Mouse (Mus musculus): ENCODE measurements around the gene Dynlt1b. TPM values are rescaled to one million over a fixed set of nuclear protein-coding genes. Genes with fewer than 3 reads are reported as not detected.
A peak's percentile ranks its signal among the peaks of the same experiment; 100 is the strongest.
"Not testable (repeated sequence)": the region's sequence is repeated elsewhere in the genome, so short reads cannot be mapped to it uniquely, and the experiment has no call there.

The Dynlt1b gene
- polyA plus RNA-seq, 1 experiment = 38.4 TPM

DNA sequence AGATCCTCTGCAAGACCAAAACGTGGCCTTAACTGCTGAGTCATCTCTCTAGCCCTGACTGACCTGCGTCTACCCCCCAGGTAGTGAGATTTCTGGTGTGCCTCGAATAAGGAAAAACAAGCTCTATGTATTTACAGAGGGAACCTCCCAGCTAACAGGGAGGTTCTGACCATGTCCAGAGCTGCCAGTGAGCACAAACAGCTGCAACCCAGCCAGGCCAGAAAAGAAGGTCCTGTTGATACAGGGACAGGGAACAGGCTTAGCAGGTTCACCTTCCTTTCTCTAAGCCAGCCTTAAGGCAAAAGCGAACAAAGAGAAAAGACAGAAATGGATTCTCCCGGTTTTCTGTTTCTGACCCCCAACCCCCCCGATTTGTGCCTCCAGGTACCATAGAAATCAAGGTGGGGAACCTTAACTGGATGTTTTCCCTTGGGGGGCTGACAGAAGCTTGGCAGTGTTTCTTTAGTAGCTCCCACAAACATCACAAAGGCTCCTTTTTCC, 19.1 kb upstream of the Dynlt1b start:
- H3K4me3 ChIP-seq (ENCODE audit: insufficient read depth, low read depth, low read length); H3K4me1 ChIP-seq (ENCODE audit: control insufficient read depth, insufficient read depth, insufficient read length, low read length); H3K27ac ChIP-seq (replicated peaks; ENCODE audit: low read depth, low read length): not testable (repeated sequence)

DNA sequence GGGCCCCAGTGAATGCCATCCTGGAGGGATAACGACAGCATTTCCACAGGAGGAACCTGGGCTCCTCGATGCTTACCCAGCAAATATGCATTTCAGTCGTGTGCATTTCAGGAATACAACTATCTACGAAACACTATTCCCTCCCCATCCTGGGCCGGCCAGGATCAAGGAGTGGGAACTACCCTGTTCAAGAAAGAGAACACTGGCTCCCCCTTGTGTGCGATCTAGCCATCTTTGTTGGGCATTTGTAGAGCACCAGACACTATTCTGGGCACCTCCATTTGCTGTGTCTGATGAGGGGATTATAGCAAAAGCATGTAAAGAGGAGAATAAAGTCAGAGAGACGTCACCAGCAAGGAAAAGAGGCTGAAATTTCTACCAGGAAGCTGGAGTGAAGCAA, 12.8 kb upstream of the Dynlt1b start:
- H3K27ac ChIP-seq (replicated peaks; ENCODE audit: low read depth, low read length); H3K4me3 ChIP-seq (ENCODE audit: insufficient read depth, low read depth, low read length); H3K4me1 ChIP-seq (ENCODE audit: control insufficient read depth, insufficient read depth, insufficient read length, low read length): not testable (repeated sequence)

DNA sequence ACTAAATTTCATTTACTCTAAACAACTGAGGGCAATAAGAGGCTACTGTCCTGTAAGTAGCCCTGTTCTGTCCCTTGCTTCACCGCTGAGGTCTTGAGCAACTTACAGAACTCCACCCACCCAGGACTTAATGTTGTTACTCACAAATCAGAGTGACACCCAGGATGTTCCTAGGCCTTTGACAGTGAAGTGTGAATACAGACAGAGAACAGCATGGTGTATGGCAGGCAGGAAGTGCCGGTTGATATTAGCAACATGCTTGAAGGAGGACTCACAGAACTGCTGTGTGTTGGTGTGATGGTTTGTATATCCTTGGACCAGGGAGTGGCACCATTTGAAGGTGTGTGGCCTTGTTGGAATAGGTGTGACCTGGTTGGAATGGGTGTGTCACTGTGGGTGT, 9.4 kb upstream of the Dynlt1b start:
- not testable (repeated sequence) for H3K4me1 ChIP-seq (ENCODE audit: control insufficient read depth, insufficient read depth, insufficient read length, low read length); H3K4me3 ChIP-seq (ENCODE audit: insufficient read depth, low read depth, low read length); H3K27ac ChIP-seq (replicated peaks; ENCODE audit: low read depth, low read length)

DNA sequence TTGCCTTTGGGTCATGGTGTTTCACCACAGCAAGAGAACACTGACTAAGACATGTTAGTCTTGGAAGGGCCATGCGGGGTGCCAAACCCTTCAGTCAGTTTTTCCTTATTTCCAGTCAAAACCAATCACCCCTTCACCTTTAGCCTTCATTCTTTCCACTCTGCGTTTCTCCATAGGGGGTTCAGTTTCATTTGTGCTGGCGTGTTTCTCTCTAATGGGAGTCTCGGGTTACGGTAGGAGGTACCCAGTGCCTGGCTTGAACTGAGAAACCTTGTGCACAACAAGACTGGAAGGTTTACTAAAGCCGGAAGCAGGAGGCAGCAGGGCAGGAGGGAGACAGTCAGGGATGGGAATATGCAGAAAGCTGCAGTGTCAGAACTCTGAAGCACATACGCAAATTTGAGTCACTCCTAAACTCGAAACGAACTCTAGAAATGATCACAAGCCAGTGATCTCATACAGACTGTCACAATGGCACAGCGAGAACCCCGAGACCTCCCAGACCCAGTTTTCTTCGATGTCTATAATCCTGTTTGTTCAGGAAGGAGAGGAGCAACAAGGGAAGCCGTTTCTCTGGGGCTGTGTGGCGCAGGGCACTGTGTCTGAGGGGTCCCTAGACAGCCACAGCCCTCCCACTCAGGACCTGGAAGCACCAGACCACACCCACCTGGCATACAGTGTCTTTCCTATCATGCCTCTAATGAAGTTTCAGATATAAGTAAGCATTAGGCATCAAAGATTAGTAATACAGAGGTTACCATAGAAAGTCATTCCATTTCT, 8.2 kb upstream of the Dynlt1b start:
- not testable (repeated sequence) for H3K27ac ChIP-seq (replicated peaks; ENCODE audit: low read depth, low read length); H3K4me3 ChIP-seq (ENCODE audit: insufficient read depth, low read depth, low read length); H3K4me1 ChIP-seq (ENCODE audit: control insufficient read depth, insufficient read depth, insufficient read length, low read length)

- not testable (repeated sequence) for H3K27ac ChIP-seq (replicated peaks; ENCODE audit: low read depth, low read length); H3K4me1 ChIP-seq (ENCODE audit: control insufficient read depth, insufficient read depth, insufficient read length, low read length)
These were observed 7.5 kb upstream of the Dynlt1b start for GRCm38 (mm10) chr17:6422370-6422769.

DNA sequence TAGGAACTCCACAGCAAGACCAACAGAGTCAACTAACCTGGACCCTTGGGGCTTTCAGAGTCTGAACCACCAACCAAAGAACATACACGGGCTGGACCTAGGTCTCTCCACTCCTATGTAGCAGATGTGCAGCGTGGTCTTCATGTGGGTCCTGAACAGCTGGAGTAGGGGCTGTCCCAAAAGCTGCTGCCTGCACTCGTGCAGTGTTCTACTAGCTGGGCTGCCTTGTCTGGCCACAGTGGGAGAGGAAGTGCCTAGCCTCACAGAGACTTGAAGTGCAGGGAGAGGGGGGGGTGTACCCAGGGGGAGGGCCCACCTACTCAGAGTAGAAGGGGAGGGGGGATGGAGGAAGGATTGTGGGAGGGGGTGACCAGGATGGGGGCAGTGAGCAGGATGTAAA, 7.1 kb upstream of the Dynlt1b start:
- H3K4me1 ChIP-seq (ENCODE audit: control insufficient read depth, insufficient read depth, insufficient read length, low read length); H3K27ac ChIP-seq (replicated peaks; ENCODE audit: low read depth, low read length); H3K4me3 ChIP-seq (ENCODE audit: insufficient read depth, low read depth, low read length): not testable (repeated sequence)

More at GRCm38 (mm10) chr17:6422370-6422769, 7.5 kb upstream of the Dynlt1b start:
- not testable (repeated sequence) for H3K4me3 ChIP-seq (ENCODE audit: insufficient read depth, low read depth, low read length)

- H3K4me1 ChIP-seq (ENCODE audit: control insufficient read depth, insufficient read depth, insufficient read length, low read length); H3K4me3 ChIP-seq (ENCODE audit: insufficient read depth, low read depth, low read length); H3K27ac ChIP-seq (replicated peaks; ENCODE audit: low read depth, low read length): not testable (repeated sequence)
These were observed 5.5 kb upstream of the Dynlt1b start for GRCm38 (mm10) chr17:6424294-6424980.

DNA sequence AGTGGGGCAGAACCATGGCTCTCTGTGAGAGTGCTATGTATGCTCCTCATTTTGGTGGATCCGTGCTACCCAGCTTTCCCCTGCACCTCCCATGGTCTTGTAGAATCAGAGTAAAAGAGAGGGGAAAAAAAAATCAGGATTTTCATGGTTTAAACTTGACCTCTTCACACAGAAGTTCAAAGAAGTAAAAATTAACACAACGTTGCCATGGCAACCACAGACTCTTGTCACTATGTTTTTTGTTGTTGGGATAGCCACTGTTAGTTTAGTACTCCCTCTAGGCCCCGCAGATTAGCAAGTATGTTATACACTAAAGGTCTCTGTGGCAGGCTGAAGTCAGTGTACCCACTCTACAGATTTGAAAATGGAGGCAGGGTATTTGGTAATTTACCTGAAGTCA, 4.6 kb upstream of the Dynlt1b start:
- not testable (repeated sequence) for H3K27ac ChIP-seq (replicated peaks; ENCODE audit: low read depth, low read length); H3K4me1 ChIP-seq (ENCODE audit: control insufficient read depth, insufficient read depth, insufficient read length, low read length); H3K4me3 ChIP-seq (ENCODE audit: insufficient read depth, low read depth, low read length)

DNA sequence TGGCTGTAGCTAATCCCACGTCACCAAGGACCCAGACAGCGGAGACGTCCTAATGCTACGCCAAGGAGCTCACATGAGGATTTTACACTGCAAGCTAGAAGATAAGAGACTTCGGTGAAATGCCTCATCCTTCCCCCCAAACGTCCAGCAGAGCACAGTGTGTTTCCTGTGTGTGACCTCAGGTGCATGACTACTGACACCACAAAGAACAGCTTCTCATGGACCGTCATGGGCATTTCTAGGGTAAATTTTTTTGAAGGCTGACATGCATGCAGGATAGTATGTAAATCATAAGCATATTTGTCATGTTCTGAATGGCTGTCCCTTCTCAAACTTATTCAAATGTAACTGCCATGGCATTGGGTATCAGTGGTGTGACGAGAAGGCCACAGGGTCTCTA, 3.0 kb upstream of the Dynlt1b start:
- H3K4me3 ChIP-seq (ENCODE audit: insufficient read depth, low read depth, low read length); H3K4me1 ChIP-seq (ENCODE audit: control insufficient read depth, insufficient read depth, insufficient read length, low read length); H3K27ac ChIP-seq (replicated peaks; ENCODE audit: low read depth, low read length): not testable (repeated sequence)

- not testable (repeated sequence) for H3K4me1 ChIP-seq (ENCODE audit: control insufficient read depth, insufficient read depth, insufficient read length, low read length); H3K27ac ChIP-seq (replicated peaks; ENCODE audit: low read depth, low read length); H3K4me3 ChIP-seq (ENCODE audit: insufficient read depth, low read depth, low read length)
These were observed 986 bp upstream of the Dynlt1b start for GRCm38 (mm10) chr17:6428926-6429325.

- H3K4me1 ChIP-seq (ENCODE audit: control insufficient read depth, insufficient read depth, insufficient read length, low read length) = not testable (repeated sequence)
- Histone ChIP-seq H3K4me3 (ENCODE audit: insufficient read depth, low read depth, low read length) (peak overlapping the region; percentile 49), H3K27ac (replicated peaks; ENCODE audit: low read depth, low read length) (peak overlapping the region; percentile 63)
These were observed 594 bp downstream of the Dynlt1b start for GRCm38 (mm10) chr17:6430410-6431001.

DNA sequence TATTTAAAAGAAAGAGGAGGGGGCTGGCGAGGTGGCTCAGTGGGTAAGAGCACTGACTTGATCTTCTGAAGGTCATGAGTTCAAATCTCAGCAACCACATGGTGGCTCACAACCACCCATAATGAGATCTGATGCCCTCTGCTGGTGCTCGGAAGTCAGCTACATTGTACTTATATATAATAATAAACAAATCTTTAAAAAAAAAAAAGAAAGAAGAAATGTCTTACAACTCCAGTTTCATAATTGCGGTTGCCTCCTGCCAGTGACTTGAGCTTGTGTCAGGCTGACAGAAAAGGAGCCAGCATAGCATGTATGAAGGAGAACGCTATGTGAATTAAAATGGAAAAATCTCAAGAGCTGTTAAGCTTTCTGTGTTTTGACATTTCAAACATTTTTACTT, 2.5 kb downstream of the Dynlt1b start:
- not testable (repeated sequence) for H3K4me1 ChIP-seq (ENCODE audit: control insufficient read depth, insufficient read depth, insufficient read length, low read length); H3K27ac ChIP-seq (replicated peaks; ENCODE audit: low read depth, low read length); H3K4me3 ChIP-seq (ENCODE audit: insufficient read depth, low read depth, low read length)

DNA sequence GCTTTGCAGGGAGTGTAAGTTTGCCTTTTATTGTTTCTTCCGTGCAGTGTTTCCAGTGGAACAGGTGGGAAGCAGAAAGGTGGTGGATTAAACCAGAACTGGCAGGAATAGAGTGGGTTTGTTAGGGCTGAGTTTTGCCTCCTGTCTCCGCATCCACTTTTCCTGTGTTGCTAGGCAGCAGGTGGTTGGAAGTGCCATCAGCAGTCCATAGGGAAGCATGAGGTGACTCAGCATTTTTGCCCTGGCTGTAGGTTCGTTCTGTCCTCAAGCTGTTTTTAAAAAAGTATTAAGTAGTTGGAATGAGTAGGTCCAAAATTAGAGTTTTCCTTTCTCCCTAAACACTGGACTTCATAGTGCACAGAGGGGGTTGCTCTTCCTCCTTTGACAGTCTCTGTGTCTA, 3.8 kb downstream of the Dynlt1b start:
- H3K4me3 ChIP-seq (ENCODE audit: insufficient read depth, low read depth, low read length); H3K27ac ChIP-seq (replicated peaks; ENCODE audit: low read depth, low read length); H3K4me1 ChIP-seq (ENCODE audit: control insufficient read depth, insufficient read depth, insufficient read length, low read length): not testable (repeated sequence)

DNA sequence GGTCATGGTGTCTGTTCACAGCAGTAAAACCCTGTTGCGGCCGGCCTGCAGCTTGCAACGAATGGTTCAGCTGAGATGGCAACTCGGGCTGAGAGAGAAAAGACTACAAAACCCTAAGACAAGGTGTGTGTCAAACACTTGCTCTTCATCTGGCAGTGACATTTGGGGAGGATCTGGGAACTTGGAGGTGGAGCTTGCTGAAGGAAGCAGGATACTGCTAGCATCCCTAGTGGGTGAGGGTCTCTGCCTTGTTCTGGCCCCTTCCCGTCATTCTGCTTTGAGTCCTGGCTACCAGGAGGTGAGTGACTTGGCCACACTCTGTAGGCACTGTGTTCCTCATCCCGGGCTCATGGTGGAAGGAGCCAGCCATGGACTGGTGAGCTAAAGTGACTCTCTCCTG, 8.2 kb downstream of the Dynlt1b start:
- not testable (repeated sequence) for H3K4me1 ChIP-seq (ENCODE audit: control insufficient read depth, insufficient read depth, insufficient read length, low read length); H3K4me3 ChIP-seq (ENCODE audit: insufficient read depth, low read depth, low read length); H3K27ac ChIP-seq (replicated peaks; ENCODE audit: low read depth, low read length)

DNA sequence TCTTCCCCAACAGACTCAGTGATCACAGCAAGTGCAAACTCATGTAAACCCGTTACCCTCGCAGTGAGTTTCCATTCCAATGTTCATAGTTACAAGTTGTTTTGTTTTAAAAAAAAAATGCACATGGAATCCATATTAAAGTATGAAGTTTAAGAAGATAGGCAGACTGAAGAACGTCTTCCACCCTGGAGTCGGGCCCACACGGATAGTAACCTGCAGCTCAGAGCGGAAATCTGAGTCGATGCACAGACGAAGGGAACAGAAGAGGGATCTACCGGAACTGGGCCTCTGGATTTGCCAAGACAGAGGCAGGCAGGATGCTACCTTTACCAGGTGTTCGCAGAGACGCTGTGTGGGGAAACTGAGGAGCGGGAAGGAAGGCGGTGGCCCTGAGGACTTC, 10.0 kb downstream of the Dynlt1b start:
- H3K4me1 ChIP-seq (ENCODE audit: control insufficient read depth, insufficient read depth, insufficient read length, low read length) = not testable (repeated sequence)

More for the DNA sequence above, 10.0 kb downstream of the Dynlt1b start:
- H3K27ac ChIP-seq (replicated peaks; ENCODE audit: low read depth, low read length); H3K4me3 ChIP-seq (ENCODE audit: insufficient read depth, low read depth, low read length): not testable (repeated sequence)

Data from brown adipose tissue, adult 24 weeks (tissue).